15 mouse cellular contexts compared by ENCODE assay signal in the genomic region with DNA sequence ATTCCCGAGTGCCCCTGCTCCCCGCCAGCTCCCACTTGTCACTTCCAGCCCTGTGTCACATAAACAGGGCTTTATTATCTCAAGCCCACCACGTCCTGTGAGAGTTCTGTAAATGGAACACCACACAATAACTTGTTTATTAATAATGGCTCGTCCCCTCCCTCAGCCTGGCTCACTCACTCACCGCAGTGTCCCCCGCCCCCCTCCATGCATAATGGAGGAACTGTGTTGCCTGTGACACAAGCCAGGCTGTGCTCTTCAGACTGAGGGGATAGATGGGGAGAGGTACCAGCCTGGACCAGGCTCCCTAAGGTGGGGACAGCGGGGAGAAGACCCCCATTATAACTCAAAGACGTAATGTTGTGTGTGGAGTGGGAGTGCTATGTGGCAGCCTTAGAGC. TPM values are rescaled to one million over a fixed set of nuclear protein-coding genes. Genes with fewer than 3 reads are reported as not detected.
DNase-seq lines count a peak whose midpoint lies in the region; ATAC-seq and TF ChIP-seq lines count a peak whose summit lies in the region.
"Had no signal": no experiment of that assay in that cellular context is flagged by ENCODE, and none has a peak within 500 bp of the region (broad histone marks: within the 10 kb centered on the region; RNA-seq: fewer than 3 reads in every experiment).

No protein-coding gene starts in this region.

- H3K27me3 ChIP-seq in heart, embryonic 12.5 days (replicated peaks): peaks cover 41% of the 10 kb centered on the region
- peaks cover 5% of the 10 kb centered on the region; the same call in 1 of the 2 replicates for H3K27me3 ChIP-seq in midbrain, embryonic 12.5 days
- no peaks in the 10 kb centered on the region for H3K27me3 ChIP-seq in midbrain, embryonic 11.5 days (ENCODE audit: control insufficient read depth, insufficient read depth, low read length)
- no peaks in the 10 kb centered on the region for H3K27me3 ChIP-seq in forebrain, postnatal 0 days (ENCODE audit: insufficient read depth, low read length)
- H3K27me3 ChIP-seq in midbrain, embryonic 15.5 days (replicated peaks): no peaks in the 10 kb centered on the region

- H3K9me3 ChIP-seq in heart, embryonic 12.5 days (replicated peaks): no peaks in the 10 kb centered on the region
- no peaks in the 10 kb centered on the region for H3K9me3 ChIP-seq in midbrain, embryonic 12.5 days
- H3K9me3 ChIP-seq in midbrain, embryonic 11.5 days (ENCODE audit: control insufficient read depth, low read length): no peaks in the 10 kb centered on the region
- no peaks in the 10 kb centered on the region for H3K9me3 ChIP-seq in forebrain, postnatal 0 days (ENCODE audit: low read length)
- no peaks in the 10 kb centered on the region for H3K9me3 ChIP-seq in midbrain, embryonic 15.5 days
- H3K9me3 ChIP-seq: limb, embryonic 13.5 days; stomach, embryonic 15.5 days had no signal

- H3K4me3 ChIP-seq in heart, embryonic 12.5 days: no peak overlapping the region
- no peak overlapping the region for H3K4me3 ChIP-seq in midbrain, embryonic 12.5 days
- H3K4me3 ChIP-seq in midbrain, embryonic 11.5 days (ENCODE audit: low read depth, low read length): no peak overlapping the region
- no peak overlapping the region for H3K4me3 ChIP-seq in forebrain, postnatal 0 days (ENCODE audit: low read depth, low read length)
- no peak overlapping the region for H3K4me3 ChIP-seq in midbrain, embryonic 15.5 days
- H3K4me3 ChIP-seq: limb, embryonic 13.5 days; stomach, embryonic 15.5 days had no signal

- no peak overlapping the region for H3K27ac ChIP-seq in heart, embryonic 12.5 days (ENCODE audit: poor library complexity, severe bottlenecking)
- H3K27ac ChIP-seq in midbrain, embryonic 12.5 days (replicated peaks): peak overlapping the region; percentile 27
- no peak overlapping the region for H3K27ac ChIP-seq in midbrain, embryonic 11.5 days (ENCODE audit: low read depth, low read length)
- H3K27ac ChIP-seq in forebrain, postnatal 0 days (ENCODE audit: low read depth, low read length): no peak overlapping the region
- H3K27ac ChIP-seq in midbrain, embryonic 15.5 days: peak overlapping the region; percentile 35; the same call in 1 of the 2 replicates
- H3K27ac ChIP-seq: limb, embryonic 13.5 days; stomach, embryonic 15.5 days had no signal

- no peak for TF ChIP-seq CTCF in forebrain, postnatal 0 days (IDR thresholded peaks at IDR 0.05; ENCODE audit: low read depth)

- H3K36me3 ChIP-seq in heart, embryonic 12.5 days: no peaks in the 10 kb centered on the region
- no peaks in the 10 kb centered on the region for H3K36me3 ChIP-seq in midbrain, embryonic 12.5 days
- no peaks in the 10 kb centered on the region for H3K36me3 ChIP-seq in midbrain, embryonic 11.5 days (ENCODE audit: control insufficient read depth, insufficient read depth, low read length)
- 0 out of 2 replicates have a peak, but pooled peaks cover 3% of the 10 kb centered on the region for H3K36me3 ChIP-seq in forebrain, postnatal 0 days (ENCODE audit: insufficient read depth)
- H3K36me3 ChIP-seq in midbrain, embryonic 15.5 days (replicated peaks): no peaks in the 10 kb centered on the region
- H3K36me3 ChIP-seq: limb, embryonic 13.5 days; stomach, embryonic 15.5 days had no signal

- H3K9ac ChIP-seq in heart, embryonic 12.5 days: no peak overlapping the region
- H3K9ac ChIP-seq in midbrain, embryonic 12.5 days (replicated peaks): no peak overlapping the region
- H3K9ac ChIP-seq in midbrain, embryonic 11.5 days (ENCODE audit: low read length): no peak overlapping the region
- no peak overlapping the region for H3K9ac ChIP-seq in forebrain, postnatal 0 days
- no peak overlapping the region for H3K9ac ChIP-seq in midbrain, embryonic 15.5 days
- H3K9ac ChIP-seq: limb, embryonic 13.5 days; stomach, embryonic 15.5 days had no signal

- H3K4me2 ChIP-seq in heart, embryonic 12.5 days: peak overlapping the region; percentile 42; the same call in 1 of the 2 replicates
- H3K4me2 ChIP-seq in midbrain, embryonic 12.5 days (replicated peaks): no peak overlapping the region
- no peak overlapping the region for H3K4me2 ChIP-seq in midbrain, embryonic 11.5 days
- no peak overlapping the region for H3K4me2 ChIP-seq in forebrain, postnatal 0 days (ENCODE audit: low read depth)
- no peak overlapping the region for H3K4me2 ChIP-seq in midbrain, embryonic 15.5 days
- H3K4me2 ChIP-seq: limb, embryonic 13.5 days; stomach, embryonic 15.5 days had no signal

- ATAC-seq in heart, embryonic 12.5 days (ENCODE audit: insufficient number of reproducible peaks, low FRiP score): no peak
- no peak for ATAC-seq in midbrain, embryonic 12.5 days (ENCODE audit: low FRiP score, low read depth)
- ATAC-seq in midbrain, embryonic 11.5 days (ENCODE audit: low FRiP score): no peak
- ATAC-seq in forebrain, postnatal 0 days: peak; percentile 42; the same call in 1 of the 2 replicates
- peak; percentile 26; the same call in 1 of the 2 replicates for ATAC-seq in midbrain, embryonic 15.5 days (replicated peaks)

- 54% methylated on average over 8 of the region's 8 CpGs for WGBS in heart, embryonic 12.5 days
- 68% methylated on average over 8 of the region's 8 CpGs for WGBS in midbrain, embryonic 12.5 days
- 69% methylated on average over 8 of the region's 8 CpGs for WGBS in midbrain, embryonic 11.5 days
- WGBS in forebrain, postnatal 0 days: 49% methylated on average over 8 of the region's 8 CpGs
- WGBS in midbrain, embryonic 15.5 days: 45% methylated on average over 8 of the region's 8 CpGs

- DNase-seq in heart, adult 11 months: no peak
- no peak for DNase-seq in midbrain, embryonic 11.5 days (ENCODE audit: low spot score, missing footprints)
- no peak for DNase-seq in forebrain, postnatal 0 days
- no peak for DNase-seq in adrenal gland, adult 2 months
- no peak for DNase-seq in kidney, postnatal 36 days
- DNase-seq: cerebellum, adult 11 months; heart, adult 18-20 months; kidney, adult 9 months; thymus, postnatal 25 days had no signal

- no peaks in the 10 kb centered on the region for H3K4me1 ChIP-seq in heart, embryonic 12.5 days (replicated peaks)
- H3K4me1 ChIP-seq in midbrain, embryonic 12.5 days: peaks cover 32% of the 10 kb centered on the region
- no peaks in the 10 kb centered on the region; the same call in 1 of the 2 replicates for H3K4me1 ChIP-seq in midbrain, embryonic 11.5 days (ENCODE audit: control insufficient read depth, insufficient read depth, low read length)
- peaks cover 9% of the 10 kb centered on the region for H3K4me1 ChIP-seq in forebrain, postnatal 0 days (ENCODE audit: insufficient read depth)
- H3K4me1 ChIP-seq in midbrain, embryonic 15.5 days: peaks cover 34% of the 10 kb centered on the region
- H3K4me1 ChIP-seq: stomach, embryonic 15.5 days had no signal

RNA-seq across cellular contexts. Expression of gene Nfasc, which starts 34.3 kb away (rescaled TPM):
- polyA plus RNA-seq in heart, embryonic 12.5 days (2016; fragmentation: Nextera tagmentation; extraction: Ambion mirVana): 0.18 and 0.46 TPM in 2 replicates
- polyA plus RNA-seq in midbrain, embryonic 12.5 days (2016; fragmentation: Nextera tagmentation; extraction: Ambion mirVana): 32.8 and 40.8 TPM in 2 replicates
- polyA plus RNA-seq in midbrain, embryonic 11.5 days (2014; fragmentation: Nextera tagmentation; extraction: Ambion mirVana): 16.4 and 19.2 TPM in 2 replicates
- 42.2 and 55.2 TPM in 2 replicates for total RNA-seq in forebrain, postnatal 0 days (2014; rRNA removed)
- 21.4 and 32.7 TPM in 2 replicates for polyA plus RNA-seq in forebrain, postnatal 0 days (2015; fragmentation: Nextera tagmentation; extraction: Ambion mirVana)
- polyA plus RNA-seq in midbrain, embryonic 15.5 days (2015; fragmentation: Nextera tagmentation; extraction: Ambion mirVana): 46.0 and 52.3 TPM in 2 replicates
- 1 to 10 TPM; 3.9 to 5.7 TPM for total RNA-seq in adrenal gland, adult 2 months (2021)
- polyA plus RNA-seq in adrenal gland, adult 2 months (2012; rRNA removed): 1.2 and 1.5 TPM in 2 replicates
- total RNA-seq: MEL had no signal

Comparison
In these comparisons a context has a peak if more than half of its experiments do, and no peak if none do; other contexts are left out.
1. ATAC-seq: peak in forebrain, postnatal 0 days (single experiment) and midbrain, embryonic 15.5 days (single experiment); none in heart, embryonic 12.5 days (single experiment), midbrain, embryonic 12.5 days (single experiment) and midbrain, embryonic 11.5 days (single experiment).
2. H3K27ac ChIP-seq: peak in midbrain, embryonic 12.5 days (single experiment) and midbrain, embryonic 15.5 days (single experiment); none in heart, embryonic 12.5 days (single experiment), midbrain, embryonic 11.5 days (single experiment) and forebrain, postnatal 0 days (single experiment).